Mouse (Mus musculus): ENCODE measurements around the gene Kazn. TPM values are rescaled to one million over a fixed set of nuclear protein-coding genes. Genes with fewer than 3 reads are reported as not detected.

Kazn gene
- 0.05 TPM in 1 of 2 replicates, not detected in the other for polyA plus RNA-seq (2012)

DNA sequence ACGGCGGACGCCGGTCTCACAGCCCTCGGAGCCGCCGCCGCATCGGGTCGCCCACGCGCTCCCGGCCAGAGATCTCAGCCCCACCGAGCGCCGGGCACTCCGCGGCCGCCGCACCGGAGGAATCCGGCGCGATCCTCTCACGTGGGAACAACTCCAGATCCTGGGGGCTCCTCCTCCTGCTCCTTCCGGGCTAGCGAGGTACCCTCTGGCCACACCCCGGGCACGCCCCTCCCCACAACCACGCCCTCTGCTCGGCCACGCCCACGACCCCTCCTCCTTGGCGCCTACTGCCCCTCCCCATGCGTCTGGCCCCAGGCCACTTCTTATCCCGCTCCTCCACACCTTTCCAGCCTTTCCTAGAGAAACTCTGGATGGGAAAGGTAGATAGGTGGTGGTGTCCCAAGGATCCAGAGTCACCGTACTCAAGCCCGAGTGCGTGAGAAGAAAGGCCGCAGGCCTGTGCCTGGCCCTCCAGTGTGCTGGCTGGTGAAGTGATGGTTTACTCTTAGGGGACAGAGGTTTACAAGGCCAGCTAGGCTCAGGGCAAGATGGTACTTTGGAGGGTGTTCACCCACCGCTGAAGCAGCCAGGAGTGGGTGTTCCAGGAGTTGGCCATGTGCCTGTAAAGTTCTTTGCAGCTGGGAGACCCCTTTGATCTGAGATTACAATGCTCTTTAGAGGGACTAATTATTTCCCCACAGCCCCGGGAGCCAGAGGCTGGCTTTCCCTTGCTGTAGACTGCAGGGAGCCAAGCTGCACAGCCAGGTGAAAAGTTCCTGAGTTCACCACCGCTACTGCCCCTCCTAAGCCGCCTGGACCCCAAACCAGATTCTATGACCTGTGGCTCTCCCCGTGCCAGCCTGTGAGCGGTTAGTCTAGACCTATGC is at the start of gene Kazn:
Kazn (minus strand) TSS at position 162 of the 887 bp plus-strand sequence.
- peak within 1 kb of the TSS; percentile 57 for H3K4me3 ChIP-seq (replicated peaks)
- no peaks in the 10 kb centered on the region for H3K9me3 ChIP-seq (ENCODE audit: control insufficient read depth, low read length)
- H3K27me3 ChIP-seq (ENCODE audit: control insufficient read depth) = peaks cover 23% of the 10 kb centered on the region
- H3K36me3 ChIP-seq (ENCODE audit: control insufficient read depth) = no peaks in the 10 kb centered on the region
- TF ChIP-seq TAL1 (IDR thresholded peaks at IDR 0.05; ENCODE audit: low read length) (no peak), GATA1 (IDR thresholded peaks at IDR 0.05; ENCODE audit: low read length) (no peak)
- H3K4me1 ChIP-seq (ENCODE audit: control insufficient read depth) = peaks cover 12% of the 10 kb centered on the region

DNA sequence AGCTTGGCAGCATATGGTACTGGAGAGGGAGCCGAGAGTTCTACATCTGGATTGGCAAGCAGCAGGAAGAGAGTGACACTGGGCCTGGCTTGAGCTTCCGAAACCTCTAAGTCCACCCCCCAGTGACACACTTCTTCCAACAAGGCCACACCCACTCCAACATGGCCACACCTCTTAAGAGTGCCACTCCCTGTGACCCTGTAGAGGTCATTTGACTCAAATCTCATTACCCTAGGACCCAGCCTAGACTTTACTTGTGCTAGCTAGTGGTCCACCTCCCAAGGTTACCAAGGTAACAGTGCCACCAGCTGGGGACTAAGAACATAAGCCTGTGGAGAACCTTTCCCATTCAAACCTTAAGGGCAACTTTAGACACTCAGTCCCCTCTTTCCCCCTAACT is 46.3 kb upstream of the Kazn start:
- Histone ChIP-seq H3K4me1 (ENCODE audit: control insufficient read depth) (no peaks in the 10 kb centered on the region), H3K36me3 (ENCODE audit: control insufficient read depth) (no peaks in the 10 kb centered on the region), H3K4me3 (replicated peaks) (no peak overlapping the region), H3K9me3 (ENCODE audit: control insufficient read depth, low read length) (peaks cover 13% of the 10 kb centered on the region), H3K27me3 (ENCODE audit: control insufficient read depth) (no peaks in the 10 kb centered on the region)
- TF ChIP-seq GATA1 (IDR thresholded peaks at IDR 0.05; ENCODE audit: low read length) = no peak
- TF ChIP-seq TAL1 (IDR thresholded peaks at IDR 0.05; ENCODE audit: low read length) = no peak

DNA sequence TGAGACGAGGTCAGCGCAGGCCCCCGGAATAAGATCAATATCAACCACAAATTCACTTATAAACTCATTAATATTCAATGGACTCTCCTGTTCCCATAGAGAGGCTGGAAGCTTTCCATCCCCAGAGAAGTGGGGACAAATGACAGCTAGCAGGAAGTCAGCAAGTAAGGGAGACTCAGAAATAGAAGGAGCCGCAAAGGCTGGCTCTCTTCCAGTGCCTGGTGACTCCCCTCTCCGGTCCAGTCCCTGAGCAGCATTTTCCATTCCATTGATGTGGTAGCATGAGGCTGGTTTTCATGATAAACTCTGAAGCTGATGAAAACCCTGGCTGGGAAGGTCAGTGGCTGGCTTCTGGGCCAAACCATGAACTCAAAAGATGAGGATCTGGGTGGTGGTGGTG is 44.7 kb upstream of the Kazn start:
- Histone ChIP-seq H3K36me3 (ENCODE audit: control insufficient read depth) (no peaks in the 10 kb centered on the region), H3K27me3 (ENCODE audit: control insufficient read depth) (no peaks in the 10 kb centered on the region), H3K9me3 (ENCODE audit: control insufficient read depth, low read length) (peaks cover 13% of the 10 kb centered on the region), H3K4me1 (ENCODE audit: control insufficient read depth) (no peaks in the 10 kb centered on the region), H3K4me3 (replicated peaks) (no peak overlapping the region)
- TF ChIP-seq TAL1 (IDR thresholded peaks at IDR 0.05; ENCODE audit: low read length) (no peak), GATA1 (IDR thresholded peaks at IDR 0.05; ENCODE audit: low read length) (no peak)

DNA sequence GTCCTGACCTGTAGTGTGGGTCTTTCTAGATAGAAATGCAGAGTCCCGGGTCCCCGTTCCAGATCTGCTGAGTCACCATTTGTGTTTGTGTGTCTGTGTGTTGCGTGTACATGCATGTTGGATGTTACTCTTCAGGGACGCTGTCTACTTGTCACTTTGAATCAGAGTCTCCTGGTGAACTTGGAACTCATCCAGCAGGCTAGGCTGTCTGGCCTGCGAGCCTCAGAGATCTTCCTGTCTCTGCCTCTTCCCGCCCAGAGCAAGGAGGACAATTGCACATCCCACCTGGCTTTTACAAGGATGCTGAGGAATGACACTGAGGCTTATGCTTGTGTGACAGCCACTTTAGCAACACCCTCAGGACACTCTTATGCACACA is 39.0 kb upstream of the Kazn start:
- H3K27me3 ChIP-seq (ENCODE audit: control insufficient read depth) = no peaks in the 10 kb centered on the region
- no peaks in the 10 kb centered on the region for H3K4me1 ChIP-seq (ENCODE audit: control insufficient read depth)
- H3K36me3 ChIP-seq (ENCODE audit: control insufficient read depth) = no peaks in the 10 kb centered on the region
- no peak for TF ChIP-seq GATA1 (IDR thresholded peaks at IDR 0.05; ENCODE audit: low read length)
- TF ChIP-seq TAL1 (IDR thresholded peaks at IDR 0.05; ENCODE audit: low read length) = no peak
- H3K4me3 ChIP-seq (replicated peaks) = no peak overlapping the region
- H3K9me3 ChIP-seq (ENCODE audit: control insufficient read depth, low read length) = no peaks in the 10 kb centered on the region

DNA sequence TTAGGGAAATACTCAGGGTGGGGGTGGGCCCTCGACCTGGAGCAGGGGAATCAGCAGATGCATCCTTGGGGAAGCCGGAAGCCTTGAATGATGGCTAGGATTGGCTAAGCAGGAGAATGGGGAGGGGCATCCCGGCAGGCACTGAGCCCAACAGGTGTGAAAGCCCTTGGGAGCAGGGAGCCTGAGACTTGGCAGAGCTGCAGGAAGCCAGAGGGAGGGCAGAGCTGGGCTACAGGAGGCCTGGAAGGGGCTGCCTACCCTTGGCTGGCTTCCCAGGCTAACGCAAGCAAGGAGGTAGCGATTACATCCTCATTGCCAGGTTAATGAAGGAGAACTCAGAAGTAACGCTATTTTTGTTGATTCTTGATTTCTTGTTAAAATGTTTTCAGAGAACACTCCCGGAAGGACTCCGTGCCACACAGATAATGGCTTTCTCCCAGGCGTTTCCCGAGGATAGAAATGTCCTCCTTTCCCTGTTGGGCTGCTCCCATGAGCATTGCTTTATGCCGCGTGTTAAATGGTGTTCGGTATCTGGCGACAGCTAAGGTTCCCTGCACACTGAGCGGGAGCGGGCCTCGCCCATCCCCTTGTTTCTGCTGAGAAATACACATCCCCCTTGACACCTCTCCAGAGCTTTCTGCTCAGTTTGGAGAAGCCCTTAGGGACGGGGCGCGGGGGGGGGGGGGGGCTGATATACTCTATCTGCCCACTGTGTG is 38.4 kb upstream of the Kazn start:
- Histone ChIP-seq H3K27me3 (ENCODE audit: control insufficient read depth) (no peaks in the 10 kb centered on the region), H3K4me1 (ENCODE audit: control insufficient read depth) (no peaks in the 10 kb centered on the region), H3K9me3 (ENCODE audit: control insufficient read depth, low read length) (no peaks in the 10 kb centered on the region), H3K4me3 (replicated peaks) (no peak overlapping the region), H3K36me3 (ENCODE audit: control insufficient read depth) (no peaks in the 10 kb centered on the region)
- no peak for TF ChIP-seq GATA1 (IDR thresholded peaks at IDR 0.05; ENCODE audit: low read length)
- no peak for TF ChIP-seq TAL1 (IDR thresholded peaks at IDR 0.05; ENCODE audit: low read length)

DNA sequence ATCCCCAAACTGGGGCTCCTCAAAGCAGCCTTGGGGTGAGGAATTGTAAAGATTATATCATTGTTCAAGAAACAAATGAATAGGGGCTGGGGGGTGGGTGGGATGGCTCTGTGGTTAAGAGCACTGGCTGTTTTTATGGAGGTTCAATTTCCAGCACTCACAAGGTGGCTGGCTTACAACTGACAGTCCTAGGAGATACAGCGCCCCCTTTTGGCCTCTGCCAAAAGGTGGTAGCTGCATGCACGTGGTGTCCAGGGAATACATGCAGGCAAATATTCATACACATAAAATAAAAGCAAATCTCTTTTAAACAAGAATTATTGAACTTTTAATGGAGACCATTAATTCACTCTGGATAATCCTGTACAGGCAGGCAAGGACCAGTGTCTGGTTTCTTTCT is 36.0 kb upstream of the Kazn start:
- H3K9me3 ChIP-seq (ENCODE audit: control insufficient read depth, low read length) = no peaks in the 10 kb centered on the region
- H3K27me3 ChIP-seq (ENCODE audit: control insufficient read depth) = no peaks in the 10 kb centered on the region
- H3K36me3 ChIP-seq (ENCODE audit: control insufficient read depth) = no peaks in the 10 kb centered on the region
- no peaks in the 10 kb centered on the region for H3K4me1 ChIP-seq (ENCODE audit: control insufficient read depth)
- H3K4me3 ChIP-seq (replicated peaks) = no peak overlapping the region
- TF ChIP-seq GATA1 (IDR thresholded peaks at IDR 0.05; ENCODE audit: low read length) (no peak), TAL1 (IDR thresholded peaks at IDR 0.05; ENCODE audit: low read length) (no peak)

DNA sequence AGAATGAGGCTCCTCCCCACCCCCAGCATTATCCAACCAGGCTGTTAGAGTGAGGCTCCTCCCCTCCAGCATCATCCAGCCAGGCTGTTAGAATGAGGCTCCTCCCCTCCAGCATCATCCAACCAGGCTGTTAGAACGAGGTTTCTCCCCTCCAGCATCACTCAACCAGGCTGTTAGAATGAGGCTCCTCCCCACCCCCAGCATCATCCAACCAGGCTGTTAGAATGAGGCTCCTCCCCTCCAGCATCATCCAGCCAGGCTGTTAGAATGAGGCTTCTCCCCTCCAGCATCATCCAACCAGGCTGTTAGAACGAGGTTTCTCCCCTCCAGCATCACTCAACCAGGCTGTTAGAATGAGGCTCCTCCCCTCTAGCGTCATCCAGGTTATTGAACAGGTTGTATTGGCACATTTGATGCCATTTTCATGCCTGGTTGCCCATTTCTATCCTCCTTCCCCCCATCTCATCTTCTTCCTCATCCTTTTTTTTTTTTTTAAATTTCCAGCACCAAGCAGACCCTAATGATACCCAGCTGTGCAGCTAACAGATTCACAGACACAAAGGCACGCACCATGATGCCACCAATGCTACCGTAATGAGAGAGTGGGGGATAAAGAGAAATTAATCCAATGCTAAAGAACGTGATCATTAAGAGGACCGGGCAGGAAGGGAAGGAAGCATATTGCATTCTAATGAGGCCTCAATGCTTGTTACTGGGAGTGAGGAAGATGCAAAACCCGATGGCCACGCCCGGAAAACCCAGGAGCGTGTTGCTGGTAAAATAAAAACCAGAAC is 35.4 kb upstream of the Kazn start:
- H3K4me1 ChIP-seq (ENCODE audit: control insufficient read depth) = no peaks in the 10 kb centered on the region
- H3K27me3 ChIP-seq (ENCODE audit: control insufficient read depth) = no peaks in the 10 kb centered on the region
- H3K4me3 ChIP-seq (replicated peaks) = no peak overlapping the region
- TF ChIP-seq TAL1 (IDR thresholded peaks at IDR 0.05; ENCODE audit: low read length) (no peak), GATA1 (IDR thresholded peaks at IDR 0.05; ENCODE audit: low read length) (no peak)
- no peaks in the 10 kb centered on the region for H3K36me3 ChIP-seq (ENCODE audit: control insufficient read depth)
- H3K9me3 ChIP-seq (ENCODE audit: control insufficient read depth, low read length) = no peaks in the 10 kb centered on the region

DNA sequence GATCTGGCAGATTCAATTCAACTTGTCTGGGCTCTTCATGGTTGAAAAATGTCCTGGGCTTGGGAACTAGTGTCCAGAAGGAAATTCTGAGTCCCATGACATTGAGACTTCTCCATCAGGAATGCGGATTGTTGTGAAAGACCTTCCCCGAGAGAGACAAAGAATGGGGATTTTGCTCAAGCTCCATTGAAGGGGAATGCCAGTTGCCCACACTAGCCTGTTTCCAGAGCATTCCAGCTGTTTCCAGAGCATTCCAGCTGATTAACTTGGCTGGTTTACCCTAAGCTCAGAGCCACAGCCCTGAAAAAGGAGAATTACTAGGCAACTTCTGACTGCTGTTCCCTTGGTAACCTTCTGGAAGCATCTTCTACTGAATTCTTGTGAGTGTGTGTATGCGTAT is 32.3 kb upstream of the Kazn start:
- TF ChIP-seq TAL1 (IDR thresholded peaks at IDR 0.05; ENCODE audit: low read length) (no peak), GATA1 (IDR thresholded peaks at IDR 0.05; ENCODE audit: low read length) (no peak)
- Histone ChIP-seq H3K4me1 (ENCODE audit: control insufficient read depth) (no peaks in the 10 kb centered on the region), H3K27me3 (ENCODE audit: control insufficient read depth) (no peaks in the 10 kb centered on the region), H3K9me3 (ENCODE audit: control insufficient read depth, low read length) (peaks cover under 1% of the 10 kb centered on the region; the same call in 1 of the 2 replicates), H3K4me3 (replicated peaks) (no peak overlapping the region), H3K36me3 (ENCODE audit: control insufficient read depth) (no peaks in the 10 kb centered on the region)

DNA sequence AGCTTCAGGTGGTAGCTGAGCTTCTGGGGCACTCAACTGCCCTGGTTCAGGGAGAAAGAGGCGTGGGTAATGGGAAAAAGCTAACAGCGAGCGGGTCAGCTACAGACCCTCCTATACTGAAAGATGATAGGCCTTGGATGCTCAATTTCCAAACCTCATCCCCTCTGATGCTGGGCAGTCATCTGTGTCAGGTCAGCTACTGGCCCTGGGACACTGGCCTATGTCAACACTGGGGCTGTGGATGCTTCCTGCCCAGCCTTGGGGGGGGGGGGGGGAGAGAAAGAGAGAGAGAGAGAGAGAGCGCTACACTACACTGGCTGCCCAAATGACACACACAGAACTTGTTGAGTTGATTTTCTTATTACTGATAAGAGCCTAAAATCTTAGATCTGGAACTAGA is 28.6 kb upstream of the Kazn start:
- peaks cover 22% of the 10 kb centered on the region for H3K9me3 ChIP-seq (ENCODE audit: control insufficient read depth, low read length)

More for the DNA sequence above, 28.6 kb upstream of the Kazn start:
- Histone ChIP-seq H3K27me3 (ENCODE audit: control insufficient read depth) (no peaks in the 10 kb centered on the region), H3K4me3 (replicated peaks) (no peak overlapping the region), H3K36me3 (ENCODE audit: control insufficient read depth) (no peaks in the 10 kb centered on the region), H3K4me1 (ENCODE audit: control insufficient read depth) (no peaks in the 10 kb centered on the region)
- TF ChIP-seq TAL1 (IDR thresholded peaks at IDR 0.05; ENCODE audit: low read length) (no peak), GATA1 (IDR thresholded peaks at IDR 0.05; ENCODE audit: low read length) (no peak)

Measured in erythroblast, embryonic 14.5 days (primary cell).